Comparison of ENCODE assay signal across 25 mouse cellular contexts in genomic region chr19:46803732-46804131, GRCm38 (mm10). TPM values are rescaled to one million over a fixed set of nuclear protein-coding genes. Genes with fewer than 3 reads are reported as not detected.
DNase-seq lines count a peak whose midpoint lies in the region; ATAC-seq and TF ChIP-seq lines count a peak whose summit lies in the region.
"Had no signal": no experiment of that assay in that cellular context is flagged by ENCODE, and none has a peak within 500 bp of the region (broad histone marks: within the 10 kb centered on the region; RNA-seq: fewer than 3 reads in every experiment).

No protein-coding gene starts in this region.

- H3K4me2 ChIP-seq in kidney, postnatal 0 days (ENCODE audit: low read length) = no peak overlapping the region
- H3K4me2 ChIP-seq in neural tube, embryonic 15.5 days = no peak overlapping the region
- H3K4me2 ChIP-seq in neural tube, embryonic 11.5 days (ENCODE audit: low read depth) = no peak overlapping the region
- no peak overlapping the region for H3K4me2 ChIP-seq in heart, embryonic 12.5 days
- H3K4me2 ChIP-seq: embryonic facial prominence, embryonic 12.5 days; forebrain, embryonic 12.5 days; forebrain, embryonic 15.5 days; heart, embryonic 13.5 days; hindbrain, embryonic 14.5 days had no signal

- H3K9ac ChIP-seq in kidney, postnatal 0 days (ENCODE audit: low read depth, low read length) = no peak overlapping the region
- no peak overlapping the region for H3K9ac ChIP-seq in neural tube, embryonic 15.5 days (replicated peaks)
- H3K9ac ChIP-seq in neural tube, embryonic 11.5 days (ENCODE audit: low read length) = no peak overlapping the region
- H3K9ac ChIP-seq in heart, embryonic 12.5 days = no peak overlapping the region
- H3K9ac ChIP-seq: embryonic facial prominence, embryonic 12.5 days; forebrain, embryonic 12.5 days; forebrain, embryonic 15.5 days; heart, embryonic 13.5 days; hindbrain, embryonic 14.5 days had no signal

- H3K36me3 ChIP-seq in kidney, postnatal 0 days (ENCODE audit: insufficient read depth, low read length) = no peaks in the 10 kb centered on the region
- no peaks in the 10 kb centered on the region for H3K36me3 ChIP-seq in neural tube, embryonic 15.5 days
- H3K36me3 ChIP-seq in neural tube, embryonic 11.5 days (ENCODE audit: control insufficient read depth, insufficient read depth, low read length) = no peaks in the 10 kb centered on the region
- no peaks in the 10 kb centered on the region for H3K36me3 ChIP-seq in heart, embryonic 12.5 days
- H3K36me3 ChIP-seq: embryonic facial prominence, embryonic 12.5 days; forebrain, embryonic 12.5 days; forebrain, embryonic 15.5 days; heart, embryonic 13.5 days had no signal

- no peak for DNase-seq in kidney, postnatal 0 days (ENCODE audit: low spot score)
- DNase-seq in kidney, adult 8-10 months = no peak
- DNase-seq in neural tube, embryonic 10.5 days (ENCODE audit: extremely low spot score, low spot score) = peak; percentile 22
- peak; percentile 13 for DNase-seq in neural tube, embryonic 11.5 days (ENCODE audit: low spot score)
- DNase-seq: adrenal gland, adult 2 months; adrenal gland, postnatal 14 days; cerebellum, adult 11 months; cerebellum, adult 2 months; cerebellum, adult 9-11 months; cerebellum, postnatal 25 days; embryo, embryonic 11 days; gastrocnemius, postnatal 25 days; heart, adult 18-20 months; heart, postnatal 14 days; heart, postnatal 4 days had no signal

- 81% methylated on average over 2 of the region's 2 CpGs for WGBS in kidney, postnatal 0 days
- 66% methylated on average over 2 of the region's 2 CpGs for WGBS in neural tube, embryonic 15.5 days
- WGBS in neural tube, embryonic 11.5 days = 63% methylated on average over 2 of the region's 2 CpGs
- 69% methylated on average over 2 of the region's 2 CpGs for WGBS in heart, embryonic 12.5 days

- TF ChIP-seq CTCF in kidney, postnatal 0 days (IDR thresholded peaks at IDR 0.05; ENCODE audit: low read depth) = 0 out of 2 replicates have a peak, but pooled peaks have one; percentile 3

- no peaks in the 10 kb centered on the region for H3K9me3 ChIP-seq in kidney, postnatal 0 days (replicated peaks; ENCODE audit: low read length)
- no peaks in the 10 kb centered on the region for H3K9me3 ChIP-seq in neural tube, embryonic 15.5 days (replicated peaks)
- H3K9me3 ChIP-seq in neural tube, embryonic 11.5 days (ENCODE audit: control insufficient read depth, low read length) = no peaks in the 10 kb centered on the region
- no peaks in the 10 kb centered on the region for H3K9me3 ChIP-seq in heart, embryonic 12.5 days (replicated peaks)
- H3K9me3 ChIP-seq: embryonic facial prominence, embryonic 12.5 days; forebrain, embryonic 12.5 days; forebrain, embryonic 15.5 days; heart, embryonic 13.5 days had no signal

- no peaks in the 10 kb centered on the region for H3K27me3 ChIP-seq in kidney, postnatal 0 days (ENCODE audit: insufficient read depth, low read length)
- H3K27me3 ChIP-seq in neural tube, embryonic 15.5 days (replicated peaks) = no peaks in the 10 kb centered on the region
- no peaks in the 10 kb centered on the region for H3K27me3 ChIP-seq in neural tube, embryonic 11.5 days (ENCODE audit: control insufficient read depth, insufficient read depth, low read length)
- no peaks in the 10 kb centered on the region for H3K27me3 ChIP-seq in heart, embryonic 12.5 days (replicated peaks)
- H3K27me3 ChIP-seq: embryonic facial prominence, embryonic 12.5 days; forebrain, embryonic 12.5 days; forebrain, embryonic 15.5 days; heart, embryonic 13.5 days had no signal

- no peak for ATAC-seq in kidney, postnatal 0 days (replicated peaks; ENCODE audit: low FRiP score, low read depth)
- no peak for ATAC-seq in neural tube, embryonic 15.5 days (ENCODE audit: low FRiP score)
- no peak for ATAC-seq in neural tube, embryonic 11.5 days (ENCODE audit: insufficient read depth, low FRiP score, low TSS enrichment)
- no peak for ATAC-seq in heart, embryonic 12.5 days (ENCODE audit: insufficient number of reproducible peaks, low FRiP score)
- ATAC-seq: CD4-positive, CD25-positive, alpha-beta regulatory T cell, adult 4 months; forebrain, embryonic 15.5 days; hindbrain, postnatal 0 days had no signal

- H3K4me1 ChIP-seq in kidney, postnatal 0 days (replicated peaks; ENCODE audit: insufficient read depth, low read length) = no peaks in the 10 kb centered on the region
- H3K4me1 ChIP-seq in neural tube, embryonic 15.5 days = peaks cover 3% of the 10 kb centered on the region; the same call in 1 of the 2 replicates
- H3K4me1 ChIP-seq in neural tube, embryonic 11.5 days (ENCODE audit: control insufficient read depth, insufficient read depth, low read length) = no peaks in the 10 kb centered on the region
- H3K4me1 ChIP-seq in heart, embryonic 12.5 days (replicated peaks) = peaks cover 15% of the 10 kb centered on the region
- H3K4me1 ChIP-seq: forebrain, embryonic 15.5 days had no signal

- no peak overlapping the region for H3K4me3 ChIP-seq in kidney, postnatal 0 days (replicated peaks; ENCODE audit: low read depth, low read length)
- H3K4me3 ChIP-seq in neural tube, embryonic 15.5 days (replicated peaks) = no peak overlapping the region
- no peak overlapping the region for H3K4me3 ChIP-seq in neural tube, embryonic 11.5 days (ENCODE audit: low read depth, low read length)
- no peak overlapping the region for H3K4me3 ChIP-seq in heart, embryonic 12.5 days
- H3K4me3 ChIP-seq: embryonic facial prominence, embryonic 12.5 days; erythroblast, embryonic 14.5 days; forebrain, embryonic 12.5 days; forebrain, embryonic 15.5 days; heart, embryonic 13.5 days had no signal

- no peak overlapping the region for H3K27ac ChIP-seq in kidney, postnatal 0 days
- H3K27ac ChIP-seq in neural tube, embryonic 15.5 days (replicated peaks) = no peak overlapping the region
- H3K27ac ChIP-seq in neural tube, embryonic 11.5 days (ENCODE audit: low read depth, low read length) = no peak overlapping the region
- H3K27ac ChIP-seq in heart, embryonic 12.5 days (ENCODE audit: poor library complexity, severe bottlenecking) = no peak overlapping the region
- H3K27ac ChIP-seq: embryonic facial prominence, embryonic 12.5 days; forebrain, embryonic 12.5 days; forebrain, embryonic 15.5 days; heart, embryonic 13.5 days; hindbrain, embryonic 14.5 days; hindbrain, postnatal 0 days had no signal

RNA-seq across cellular contexts. Expression of gene Cnnm2, which starts 42.3 kb away (rescaled TPM):
- polyA plus RNA-seq in kidney, postnatal 0 days (2015; fragmentation: Nextera tagmentation; extraction: Ambion mirVana) = 11.0 and 12.0 TPM in 2 replicates
- 7.8 and 8.2 TPM in 2 replicates for polyA plus RNA-seq in neural tube, embryonic 15.5 days (2015; fragmentation: Nextera tagmentation; extraction: Ambion mirVana)
- polyA plus RNA-seq in neural tube, embryonic 11.5 days (2014; fragmentation: Nextera tagmentation; extraction: Ambion mirVana) = 5.4 and 6.8 TPM in 2 replicates
- polyA plus RNA-seq in heart, embryonic 12.5 days (2016; fragmentation: Nextera tagmentation; extraction: Ambion mirVana) = 3.9 and 4.0 TPM in 2 replicates

Comparison
In these comparisons a context has a peak if more than half of its experiments do, and no peak if none do; other contexts are left out.
1. DNase-seq: peak in neural tube, embryonic 10.5 days (single experiment) and neural tube, embryonic 11.5 days (single experiment); none in kidney, postnatal 0 days (single experiment) and kidney, adult 8-10 months (0 of 2).